Mouse (Mus musculus): ENCODE results near the gene Cry2.

GRCm38 (mm10) chr2:92458481-92458880 is 24.6 kb upstream of the Cry2 start:
- TF ChIP-seq POLR2A (IDR thresholded peaks at IDR 0.05; ENCODE audit: control insufficient read depth, low read depth, low read length): no peak
- no peak for TF ChIP-seq CTCF (IDR thresholded peaks at IDR 0.05; ENCODE audit: control insufficient read depth, insufficient read depth, insufficient replicate concordance, low read depth, low read length)

All from testis, adult 2 months (tissue).